Mouse (Mus musculus) left cerebral cortex, postnatal 4 days (tissue): Measurements from ENCODE around the gene Cep104. TPM values are rescaled to one million over a fixed set of nuclear protein-coding genes. Genes with fewer than 3 reads are reported as not detected.

Experiments
- DNase-seq: peaks from one replicate; pipeline ENCODE4 v3.0.0-alpha.2; 2022
- intact Hi-C: fragments of 180-260 bp; cut with DNase I; formaldehyde crosslinking; loops from one replicate; pipeline ENCODE4 v1.15.1; 2025
- total RNA-seq, 2 experiments: library from RNA; stranded (reverse); gene quantifications; 2 replicates each; pipeline ENCODE4 v1.2.3; 2021

Gene Cep104
- total RNA-seq, 2 experiments from 2014 or later: 22.5 to 23.1 TPM

DNA sequence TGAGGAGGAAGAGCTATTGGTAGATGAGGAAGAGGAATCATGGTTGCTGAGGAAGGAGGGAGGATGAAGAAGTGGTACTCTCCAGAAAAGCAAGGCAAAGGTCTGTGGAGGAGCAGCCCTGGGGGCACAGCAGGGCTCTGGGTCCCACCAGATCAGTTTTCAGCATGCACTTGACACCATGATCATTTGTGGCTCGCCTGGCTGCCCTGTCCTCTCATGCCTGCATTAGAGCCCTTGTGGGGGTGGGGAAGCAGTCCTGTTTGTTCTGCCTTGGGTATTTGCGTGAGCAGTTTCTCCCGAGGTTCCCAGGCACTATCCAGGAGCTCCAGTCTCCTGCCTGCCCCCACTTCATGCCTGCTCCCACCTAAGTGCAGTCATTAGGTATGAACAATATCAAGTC lies 62.1 kb downstream of the Cep104 start:
- intact Hi-C loops: no loop called here

DNA sequence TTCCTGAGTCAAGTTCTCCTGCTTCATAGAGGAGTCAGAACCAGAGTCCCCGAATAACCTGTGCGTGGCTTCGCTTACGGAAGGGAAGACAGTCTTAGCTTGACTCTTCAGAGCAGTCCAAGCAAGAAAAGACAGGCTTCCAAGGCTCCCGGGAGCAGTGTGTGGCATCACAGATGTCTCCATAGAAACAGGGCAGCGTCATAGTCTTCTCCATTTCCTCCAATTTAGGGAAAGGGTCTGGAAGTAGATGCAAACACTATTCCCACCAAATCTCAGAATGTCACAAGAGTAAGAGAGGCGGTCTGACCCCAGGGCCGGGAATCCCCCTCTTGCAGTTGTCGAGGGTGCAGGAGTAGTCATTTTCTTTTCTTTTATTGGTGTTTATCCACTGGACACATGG lies 67.6 kb downstream of the Cep104 start, which contains the start of gene Ccdc27:
TSS of gene Ccdc27 (minus strand) at position 101 of the 400 bp plus-strand sequence.
- intact Hi-C loops: no loop called here
- no peak for DNase-seq

More for the DNA sequence above, 62.1 kb downstream of the Cep104 start:
- no peak for DNase-seq

DNA sequence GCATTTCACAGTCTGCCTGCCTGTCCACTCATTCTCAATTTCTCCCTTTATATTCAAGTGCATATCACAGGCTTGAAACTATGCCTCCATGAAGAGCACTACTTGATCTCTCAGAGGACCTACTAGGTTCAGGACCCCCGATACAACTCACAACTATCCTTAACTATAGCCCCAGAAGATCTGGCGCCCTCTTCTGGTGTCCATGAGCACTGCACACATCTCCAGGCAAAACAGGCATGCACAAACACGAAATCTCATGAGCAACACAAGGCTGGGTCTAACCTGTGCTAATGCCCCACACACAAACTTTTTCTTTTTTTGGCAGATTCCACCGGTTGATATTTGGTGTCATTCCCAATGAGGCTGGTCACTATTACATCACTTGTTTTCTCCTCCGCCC lies 70.8 kb downstream of the Cep104 start:
- intact Hi-C loops: no loop called here

DNA sequence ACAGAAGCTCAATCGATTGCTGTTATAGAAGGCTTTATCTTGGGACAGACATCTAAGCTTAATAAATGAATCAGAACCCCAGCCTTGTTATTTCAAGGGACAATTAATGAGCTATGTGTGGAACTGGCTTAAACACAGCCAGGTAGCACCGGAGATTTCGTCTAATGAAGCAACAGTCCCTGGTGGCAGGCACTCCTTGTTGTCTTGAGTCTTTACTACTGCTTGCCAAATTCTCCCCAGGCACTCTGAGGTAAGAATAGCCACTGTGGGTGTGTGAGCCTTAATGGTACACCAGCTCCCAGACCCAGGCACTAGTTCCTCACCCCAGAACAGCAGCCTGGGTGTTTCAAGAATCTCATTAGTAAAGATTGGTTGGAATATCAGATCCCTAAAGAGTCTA lies 76.4 kb downstream of the Cep104 start:
- DNase-seq: no peak
- intact Hi-C loops: no loop called here

More for the DNA sequence above, 70.8 kb downstream of the Cep104 start:
- DNase-seq: no peak

- intact Hi-C loops: no loop called here
- DNase-seq: no peak
Observed at GRCm38 (mm10) chr4:154053065-154053464, 78.1 kb downstream of the Cep104 start.

GRCm38 (mm10) chr4:154055482-154055881 lies 80.5 kb downstream of the Cep104 start:
- intact Hi-C loops: no loop called here
- DNase-seq: no peak

DNA sequence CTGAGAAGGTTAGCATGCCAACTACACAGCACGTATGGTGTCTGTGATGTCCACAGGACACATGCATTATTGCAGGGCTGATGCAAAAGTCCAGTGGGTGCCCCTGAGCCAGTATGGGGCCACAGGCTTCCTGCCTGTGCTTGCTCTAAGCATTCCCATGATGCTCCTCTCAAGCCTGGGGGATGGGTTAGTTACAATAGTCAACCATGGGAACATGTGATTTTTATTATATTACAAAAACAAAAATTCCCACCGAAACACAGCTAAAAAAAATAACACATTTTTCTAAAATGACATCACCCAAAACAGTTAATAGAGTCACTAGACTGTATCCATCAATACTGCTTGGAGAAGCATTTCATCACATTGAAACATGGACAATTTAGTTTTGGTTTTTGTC lies 81.1 kb downstream of the Cep104 start:
- no peak for DNase-seq
- intact Hi-C loops: no loop called here

GRCm38 (mm10) chr4:154056661-154057060 lies 81.7 kb downstream of the Cep104 start:
- no peak for DNase-seq
- intact Hi-C loops: no loop called here

DNA sequence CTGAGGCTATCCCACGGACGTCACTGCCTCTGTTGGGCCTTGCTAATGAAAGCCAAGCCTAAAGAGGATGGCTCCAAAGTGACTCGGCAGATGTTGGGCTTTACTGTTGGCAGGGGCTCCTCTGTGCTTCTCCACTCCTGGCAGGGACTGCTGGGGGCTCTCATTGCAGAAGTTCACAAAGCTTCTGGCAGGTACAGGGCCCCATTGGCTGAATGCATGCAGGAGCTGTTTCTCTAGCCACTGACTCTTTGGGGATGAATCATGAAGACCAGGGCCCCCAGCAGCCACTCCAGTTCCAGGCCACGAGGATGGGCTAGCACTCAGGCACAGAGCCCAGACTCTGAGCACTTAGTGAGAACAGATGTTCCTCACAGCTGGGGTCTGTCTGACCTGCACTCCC lies 82.7 kb downstream of the Cep104 start:
- DNase-seq: no peak
- intact Hi-C loops: no loop called here

Other genes starting within 250 kb of the Cep104 start
- gene A430005L14Rik, start 18.0 kb upstream of the Cep104 start, total RNA-seq: 10 to 100 TPM; 17.2 to 19.2 TPM
- gene Dffb, start 68 bp upstream of the Cep104 start, total RNA-seq: 10 to 100 TPM; 15.1 to 17.0 TPM
- 10 to 100 TPM; 54.2 to 59.9 TPM for gene Lrrc47, start 36.5 kb downstream of the Cep104 start, total RNA-seq
- 1 to 10 TPM; 2.0 to 2.1 TPM for gene Smim1, start 51.0 kb downstream of the Cep104 start, total RNA-seq
- gene Ccdc27, start 67.5 kb downstream of the Cep104 start, total RNA-seq: under 1 TPM; 0.22 to 0.30 TPM
- 1 to 10 TPM; 3.7 to 4.3 TPM for gene Trp73, start 165.0 kb downstream of the Cep104 start, total RNA-seq
- gene Wrap73, start 167.2 kb downstream of the Cep104 start, total RNA-seq: 10 to 100 TPM; 27.0 to 30.4 TPM
- 100 to 1,000 TPM; 119 to 121 TPM for gene Tprgl, start 185.5 kb downstream of the Cep104 start, total RNA-seq
- 10 to 100 TPM; 10.4 to 13.7 TPM for gene Megf6, start 195.5 kb downstream of the Cep104 start, total RNA-seq